In genomic region chr14:11640996-11641395, GRCm38 (mm10) we compare ENCODE assay signal across 15 mouse cellular contexts.
A peak's percentile ranks its signal among the peaks of the same experiment; 100 is the strongest.
DNase-seq lines count a peak whose midpoint lies in the region; ATAC-seq and TF ChIP-seq lines count a peak whose summit lies in the region.
"Had no signal": no experiment of that assay in that cellular context is flagged by ENCODE, and none has a peak within 500 bp of the region (broad histone marks: within the 10 kb centered on the region; RNA-seq: fewer than 3 reads in every experiment).

No protein-coding gene starts in this region.

- no peaks in the 10 kb centered on the region for H3K27me3 ChIP-seq in forebrain, embryonic 13.5 days
- no peaks in the 10 kb centered on the region for H3K27me3 ChIP-seq in forebrain, embryonic 14.5 days (replicated peaks; ENCODE audit: control insufficient read depth, insufficient read depth, low read length)
- H3K27me3 ChIP-seq in lung, embryonic 14.5 days (ENCODE audit: insufficient read depth, low read length), result no peaks in the 10 kb centered on the region
- H3K27me3 ChIP-seq in small intestine, adult 2 months (ENCODE audit: control insufficient read depth, insufficient read depth, low read length), result no peaks in the 10 kb centered on the region
- no peaks in the 10 kb centered on the region for H3K27me3 ChIP-seq in kidney, embryonic 16.5 days (ENCODE audit: insufficient read depth, low read length)
- H3K27me3 ChIP-seq: embryonic facial prominence, embryonic 12.5 days; hindbrain, embryonic 12.5 days; Patski had no signal

- TF ChIP-seq CTCF in lung, embryonic 14.5 days (IDR thresholded peaks at IDR 0.05; ENCODE audit: low read depth), result no peak
- no peak for TF ChIP-seq CTCF in small intestine, adult 2 months (IDR thresholded peaks at IDR 0.05; ENCODE audit: extremely low read depth, insufficient read length, insufficient replicate concordance, low read depth, low read length)

- no peak for TF ChIP-seq POLR2A in small intestine, adult 2 months (IDR thresholded peaks at IDR 0.05; ENCODE audit: low read depth, low read length)

- H3K9me3 ChIP-seq in forebrain, embryonic 13.5 days (replicated peaks), result no peaks in the 10 kb centered on the region
- no peaks in the 10 kb centered on the region for H3K9me3 ChIP-seq in forebrain, embryonic 14.5 days (replicated peaks; ENCODE audit: control insufficient read depth, low read length)
- no peaks in the 10 kb centered on the region for H3K9me3 ChIP-seq in lung, embryonic 14.5 days (ENCODE audit: low read depth, low read length)
- H3K9me3 ChIP-seq in kidney, embryonic 16.5 days (ENCODE audit: low read length), result no peaks in the 10 kb centered on the region
- H3K9me3 ChIP-seq: embryonic facial prominence, embryonic 12.5 days; hindbrain, embryonic 12.5 days had no signal

- ATAC-seq in forebrain, embryonic 13.5 days, result peak; percentile 51; the same call in 1 of the 2 replicates
- no peak for ATAC-seq in forebrain, embryonic 14.5 days
- ATAC-seq in lung, embryonic 14.5 days (ENCODE audit: insufficient read depth), result peak; percentile 48; the same call in 1 of the 2 replicates
- no peak for ATAC-seq in kidney, embryonic 16.5 days (ENCODE audit: low FRiP score, low TSS enrichment)
- ATAC-seq: CD4-positive, CD25-positive, alpha-beta regulatory T cell, adult 4 months; Patski had no signal

- no peak overlapping the region for H3K27ac ChIP-seq in forebrain, embryonic 13.5 days
- H3K27ac ChIP-seq in forebrain, embryonic 14.5 days (ENCODE audit: low read depth, low read length), result no peak overlapping the region
- H3K27ac ChIP-seq in lung, embryonic 14.5 days (ENCODE audit: low read depth), result no peak overlapping the region
- peak overlapping the region; percentile 64 for H3K27ac ChIP-seq in small intestine, adult 2 months (ENCODE audit: insufficient read depth, low read depth, low read length)
- no peak overlapping the region for H3K27ac ChIP-seq in kidney, embryonic 16.5 days (ENCODE audit: low read length)
- H3K27ac ChIP-seq: embryonic facial prominence, embryonic 12.5 days; hindbrain, embryonic 12.5 days had no signal

- DNase-seq in forebrain, embryonic 14.5 days (ENCODE audit: low spot score), result no peak
- DNase-seq in lung, embryonic 14.5 days, result no peak
- no peak for DNase-seq in lung, postnatal 36 days
- peak; percentile 84 for DNase-seq in brain, adult 2 months (ENCODE audit: low read depth, low spot score)
- no peak for DNase-seq in ovary, adult 18-20 months (ENCODE audit: low spot score)
- DNase-seq: cerebellum, adult 8-10 months; kidney, adult 9 months had no signal

- WGBS in forebrain, embryonic 13.5 days, result 89% methylated on average over 3 of the region's 3 CpGs
- WGBS in forebrain, embryonic 14.5 days, result 81% methylated on average over 3 of the region's 3 CpGs
- WGBS in lung, embryonic 14.5 days, result 63% methylated on average over 3 of the region's 3 CpGs
- WGBS in small intestine, adult 2 months, result 49% methylated on average over 3 of the region's 3 CpGs
- 90% methylated on average over 3 of the region's 3 CpGs for WGBS in kidney, embryonic 16.5 days

- H3K4me2 ChIP-seq in forebrain, embryonic 13.5 days, result no peak overlapping the region
- no peak overlapping the region for H3K4me2 ChIP-seq in forebrain, embryonic 14.5 days (ENCODE audit: low read length)
- no peak overlapping the region for H3K4me2 ChIP-seq in lung, embryonic 14.5 days
- H3K4me2 ChIP-seq in kidney, embryonic 16.5 days (replicated peaks; ENCODE audit: low read depth, low read length), result no peak overlapping the region
- H3K4me2 ChIP-seq: embryonic facial prominence, embryonic 12.5 days; heart, embryonic 11.5 days; hindbrain, embryonic 12.5 days had no signal

- H3K9ac ChIP-seq in forebrain, embryonic 13.5 days, result no peak overlapping the region
- no peak overlapping the region for H3K9ac ChIP-seq in forebrain, embryonic 14.5 days (ENCODE audit: low read length)
- no peak overlapping the region for H3K9ac ChIP-seq in lung, embryonic 14.5 days
- no peak overlapping the region for H3K9ac ChIP-seq in kidney, embryonic 16.5 days (replicated peaks; ENCODE audit: low read length)
- H3K9ac ChIP-seq: embryonic facial prominence, embryonic 12.5 days; hindbrain, embryonic 12.5 days had no signal

- H3K36me3 ChIP-seq in forebrain, embryonic 13.5 days (ENCODE audit: poor library complexity, severe bottlenecking), result no peaks in the 10 kb centered on the region
- no peaks in the 10 kb centered on the region for H3K36me3 ChIP-seq in forebrain, embryonic 14.5 days (ENCODE audit: control insufficient read depth, insufficient read depth, low read length)
- H3K36me3 ChIP-seq in lung, embryonic 14.5 days (ENCODE audit: insufficient read depth), result no peaks in the 10 kb centered on the region
- H3K36me3 ChIP-seq in small intestine, adult 2 months (ENCODE audit: control insufficient read depth, insufficient read depth, low read length), result no peaks in the 10 kb centered on the region
- H3K36me3 ChIP-seq in kidney, embryonic 16.5 days (ENCODE audit: insufficient read depth, low read length), result no peaks in the 10 kb centered on the region
- H3K36me3 ChIP-seq: embryonic facial prominence, embryonic 12.5 days; hindbrain, embryonic 12.5 days had no signal

- no peaks in the 10 kb centered on the region for H3K4me1 ChIP-seq in forebrain, embryonic 13.5 days
- H3K4me1 ChIP-seq in forebrain, embryonic 14.5 days (ENCODE audit: control insufficient read depth, insufficient read depth, low read length), result no peaks in the 10 kb centered on the region
- 0 out of 2 replicates have a peak, but pooled peaks cover 5% of the 10 kb centered on the region for H3K4me1 ChIP-seq in lung, embryonic 14.5 days (ENCODE audit: insufficient read depth)
- peaks cover 19% of the 10 kb centered on the region; the same call in 1 of the 2 replicates for H3K4me1 ChIP-seq in small intestine, adult 2 months (ENCODE audit: control insufficient read depth, insufficient read depth, insufficient read length, low read length)
- H3K4me1 ChIP-seq in kidney, embryonic 16.5 days (ENCODE audit: insufficient read depth, low read length), result no peaks in the 10 kb centered on the region
- H3K4me1 ChIP-seq: hindbrain, embryonic 12.5 days had no signal

- H3K4me3 ChIP-seq in forebrain, embryonic 13.5 days, result no peak overlapping the region
- no peak overlapping the region for H3K4me3 ChIP-seq in forebrain, embryonic 14.5 days (ENCODE audit: low read depth, low read length)
- no peak overlapping the region for H3K4me3 ChIP-seq in lung, embryonic 14.5 days (ENCODE audit: low read depth, low read length)
- no peak overlapping the region for H3K4me3 ChIP-seq in small intestine, adult 2 months (ENCODE audit: low read depth, low read length)
- no peak overlapping the region for H3K4me3 ChIP-seq in kidney, embryonic 16.5 days (ENCODE audit: low read length)
- H3K4me3 ChIP-seq: embryonic facial prominence, embryonic 12.5 days; hindbrain, embryonic 12.5 days had no signal

Comparison
In these comparisons a context has a peak if more than half of its experiments do, and no peak if none do; other contexts are left out.
1. ATAC-seq: peak in forebrain, embryonic 13.5 days (single experiment) and lung, embryonic 14.5 days (single experiment); none in forebrain, embryonic 14.5 days (single experiment) and kidney, embryonic 16.5 days (single experiment).